Mouse (Mus musculus) spleen, adult 2 months (tissue): ENCODE measurements around the gene Apobec4.

Source experiments
- CTCF ChIP-seq: fragments of 200-500 bp; IDR thresholded peaks from 2 replicates; pipeline ENCODE4 v1.5.1; 2011; ENCODE audit warnings: mild to moderate bottlenecking, inconsistent platforms; ENCODE audit not compliant: insufficient read depth, insufficient read length, insufficient replicate concordance; ENCODE audit errors: extremely low read depth
- POLR2A ChIP-seq: fragments of 200-500 bp; IDR thresholded peaks from 2 replicates; pipeline ENCODE4 v1.6.1; 2011; ENCODE audit warnings: low read depth, low read length, inconsistent platforms

DNA sequence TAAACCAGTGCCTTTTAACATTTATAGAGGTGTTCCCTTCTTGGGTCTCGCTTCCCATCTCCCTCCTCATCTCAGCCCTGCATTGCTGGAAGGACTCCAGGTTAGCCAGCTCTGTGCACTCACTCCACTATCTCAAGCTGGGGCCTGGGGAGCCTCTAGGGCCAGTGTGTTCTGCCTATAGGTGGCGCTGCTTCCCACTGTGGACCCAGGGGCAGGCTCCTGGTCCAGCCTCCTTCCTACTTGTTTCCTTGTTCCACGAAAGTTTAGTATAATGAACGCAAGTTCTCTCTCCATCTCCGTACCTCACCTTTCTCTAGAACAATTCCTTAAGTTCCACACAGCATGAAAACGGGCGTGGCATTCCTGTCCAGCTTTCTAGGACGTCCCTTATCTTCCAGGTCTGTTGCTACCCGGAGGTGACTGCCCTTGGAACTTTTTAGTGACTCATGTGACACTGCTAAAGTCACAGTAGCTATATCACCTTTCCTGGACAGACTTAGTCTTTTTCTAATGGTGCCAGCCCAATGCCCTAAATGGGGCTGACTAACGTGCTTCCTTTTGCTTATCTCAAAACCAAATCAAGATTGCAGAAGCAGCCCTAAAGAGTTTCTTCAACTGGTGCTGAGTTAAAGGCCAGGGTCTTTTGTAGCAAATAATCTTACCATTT is 28.9 kb downstream of the Apobec4 start:
- TF ChIP-seq POLR2A (no peak), CTCF (peak; percentile 67; the same call in 1 of the 2 replicates)
